Mouse (Mus musculus) thymus, postnatal 14 days (tissue): ENCODE data around the gene Vstm2a.

Experiments used
- DNase-seq: peaks from one replicate; pipeline ENCODE4 v3.0.0; 2021

The Vstm2a gene

DNA sequence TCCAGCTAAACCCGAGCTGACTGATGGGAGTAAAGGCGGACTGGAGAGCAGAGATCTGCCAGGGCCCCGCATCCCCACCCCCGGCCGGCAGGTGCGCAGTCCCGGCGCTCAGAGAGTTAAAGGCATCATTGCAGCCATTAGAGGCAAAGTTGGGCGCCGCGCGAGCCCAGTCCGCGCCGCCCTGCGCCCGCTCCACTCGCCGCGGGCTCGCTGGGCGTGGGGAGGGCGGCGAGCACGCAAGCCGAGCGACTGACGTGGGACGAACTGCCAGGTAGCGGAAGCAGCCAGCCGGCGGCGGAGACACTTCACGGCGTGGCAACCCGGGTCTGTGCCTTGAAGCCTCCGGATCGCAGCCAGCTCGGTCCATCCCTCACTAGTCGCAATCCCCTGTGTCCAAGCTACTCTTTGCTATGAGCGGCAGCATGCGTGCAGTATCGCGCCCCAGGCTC, at the start of gene Vstm2a:
TSS of gene Vstm2a (plus strand) at position 252 of the 449 bp plus-strand sequence.
- DNase-seq, result no peak

DNA sequence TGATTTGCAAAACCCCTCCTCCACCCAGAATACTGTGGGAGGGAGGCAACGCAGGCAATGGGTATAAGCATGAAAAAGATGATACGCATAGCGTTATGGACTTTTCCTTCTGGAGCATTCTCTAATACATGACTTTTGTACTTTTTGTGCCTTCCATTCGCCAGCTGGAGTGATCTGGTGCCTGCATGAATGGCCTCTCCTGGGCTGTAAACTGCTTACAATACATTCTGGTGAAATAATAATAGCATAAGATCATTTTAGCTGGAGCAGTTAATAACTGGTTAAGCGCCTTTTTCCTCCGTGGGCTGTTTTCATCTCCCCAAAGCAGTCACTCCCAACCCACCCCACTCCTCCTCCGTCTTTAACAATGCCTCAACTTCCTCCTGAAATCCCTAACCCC, 513 bp upstream of the Vstm2a start:
- DNase-seq, result no peak

DNA sequence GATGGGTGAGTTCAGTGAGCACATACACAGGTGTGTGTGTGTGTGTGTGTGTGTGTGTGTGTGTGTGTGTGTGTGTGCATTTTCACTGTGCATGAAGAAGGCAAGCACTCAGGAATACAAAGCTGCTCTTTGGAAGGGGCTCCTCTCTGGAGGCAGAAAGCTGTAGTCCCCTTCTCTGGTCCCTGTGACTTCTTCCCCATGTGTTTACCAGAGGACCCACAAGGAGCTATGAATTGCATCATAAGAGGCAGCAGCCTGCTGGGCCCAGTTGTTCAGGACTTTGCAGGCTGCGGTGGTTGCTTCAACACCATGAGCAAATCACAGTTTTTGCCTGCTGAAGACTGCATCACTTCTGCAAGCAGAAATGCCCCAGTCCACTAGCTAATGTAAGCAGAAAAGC, 776 bp downstream of the Vstm2a start:
- no peak for DNase-seq

DNA sequence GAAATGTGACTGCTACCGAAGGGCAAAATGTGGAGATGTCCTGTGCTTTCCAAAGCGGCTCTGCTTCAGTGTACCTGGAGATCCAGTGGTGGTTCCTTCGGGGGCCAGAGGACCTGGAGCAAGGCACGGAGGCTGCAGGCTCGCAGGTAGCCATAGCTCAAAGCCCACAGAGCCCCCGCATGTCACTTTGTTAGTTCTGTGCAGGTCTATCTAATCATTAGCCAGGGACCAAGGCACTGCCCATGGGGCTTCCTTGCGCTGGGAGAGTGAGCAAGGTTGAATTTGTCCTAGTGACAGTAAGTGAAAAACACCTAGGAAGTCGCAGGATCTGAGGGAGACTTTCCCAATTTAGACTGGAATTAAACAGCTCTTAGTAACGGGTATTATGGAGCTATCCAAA, 2.4 kb downstream of the Vstm2a start:
- DNase-seq, result no peak

DNA sequence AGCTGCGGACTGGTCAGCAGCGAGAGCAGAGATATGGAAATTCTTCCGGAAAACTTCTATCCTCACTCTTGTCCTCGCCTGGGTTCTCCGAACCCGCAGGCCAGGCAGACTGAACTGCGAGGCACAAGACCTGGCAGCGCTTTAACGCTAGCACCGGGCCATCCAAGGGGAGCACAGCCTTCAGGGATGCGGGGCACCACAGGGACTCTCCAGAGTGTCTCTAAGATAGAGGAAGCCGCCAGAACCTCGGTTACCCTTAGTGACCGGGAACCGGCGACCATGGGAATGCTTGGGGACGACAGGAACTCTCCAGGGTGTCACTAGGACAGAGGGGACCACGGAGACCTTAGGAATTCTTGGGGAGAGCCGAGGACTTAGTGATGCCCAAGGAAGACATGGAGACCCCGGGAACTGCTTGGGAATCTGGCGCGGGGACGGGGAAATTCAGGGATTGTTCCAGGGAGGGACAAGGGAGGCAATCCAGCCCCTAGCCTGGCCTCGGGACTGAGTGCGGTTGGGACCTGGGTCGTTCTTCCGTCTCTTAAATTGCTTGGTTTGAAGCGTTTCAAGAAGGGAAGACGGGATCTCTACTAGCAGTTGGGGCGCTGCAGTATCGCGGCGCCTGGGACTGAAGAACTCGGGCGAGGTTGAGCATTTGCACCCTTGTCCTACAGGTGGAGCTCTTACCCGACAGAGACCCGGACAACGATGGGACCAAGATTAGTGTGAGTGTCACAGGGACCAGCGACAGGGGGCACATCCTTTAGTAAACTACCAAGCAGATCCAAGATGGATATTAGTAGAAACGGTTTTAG, 3.4 kb downstream of the Vstm2a start:
- peak; percentile 3 for DNase-seq

DNA sequence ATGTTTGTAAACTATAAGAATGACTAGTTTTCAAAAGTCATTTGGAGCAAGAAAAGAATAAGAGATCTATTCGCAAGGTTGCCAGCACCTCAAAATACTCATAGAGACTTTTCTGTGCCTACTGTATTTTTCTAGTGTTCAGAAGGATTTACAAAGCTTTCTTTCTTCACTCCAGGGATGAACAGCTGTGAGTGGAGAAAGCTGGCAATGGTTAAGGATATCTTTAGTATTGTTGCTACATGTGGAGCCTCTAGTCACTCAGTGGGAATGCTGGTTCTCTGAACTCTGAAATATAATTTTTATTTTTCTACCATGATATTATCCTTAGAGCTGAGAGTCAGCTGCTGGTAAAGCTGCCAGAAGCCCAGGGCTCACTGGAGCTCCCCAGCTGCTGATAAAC, 10.9 kb downstream of the Vstm2a start:
- DNase-seq, result no peak

DNA sequence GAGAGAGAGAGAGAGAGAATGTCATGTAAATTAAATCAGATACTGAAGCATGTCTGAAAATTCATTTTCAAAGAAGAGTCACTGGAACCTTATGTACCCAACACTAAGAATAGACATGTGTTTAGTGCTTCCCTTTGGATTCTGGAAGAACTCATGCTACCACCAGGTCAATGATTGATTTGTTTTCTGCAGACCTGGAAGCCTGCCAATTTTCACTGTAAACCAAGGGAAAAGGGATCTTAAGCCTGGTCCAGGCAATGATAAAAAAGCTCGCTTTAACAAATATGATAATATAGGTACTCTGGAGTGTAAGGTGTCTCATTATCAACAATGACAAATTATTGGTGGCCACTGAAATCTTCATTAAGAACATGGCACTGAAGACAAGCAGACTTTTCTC, 32.9 kb downstream of the Vstm2a start:
- DNase-seq, result no peak

DNA sequence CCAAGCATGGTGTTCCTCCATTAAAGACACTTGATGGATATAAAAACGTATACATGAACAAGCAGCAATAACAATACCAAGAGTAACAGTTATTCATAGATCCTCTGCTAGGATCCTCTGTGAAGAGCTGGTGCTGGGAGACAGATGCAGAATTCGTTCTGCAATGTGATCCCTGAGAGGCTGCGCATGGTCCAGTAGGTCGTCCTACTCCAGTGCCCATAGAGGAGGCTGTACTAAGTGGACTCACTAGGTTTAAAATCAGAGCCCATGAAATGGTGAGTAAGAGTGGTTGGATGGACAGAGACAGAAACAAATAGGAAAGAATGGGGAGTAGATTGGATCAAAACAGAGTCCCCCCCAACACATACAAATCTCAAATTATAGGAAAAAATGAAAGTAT, 35.4 kb downstream of the Vstm2a start:
- DNase-seq, result no peak

DNA sequence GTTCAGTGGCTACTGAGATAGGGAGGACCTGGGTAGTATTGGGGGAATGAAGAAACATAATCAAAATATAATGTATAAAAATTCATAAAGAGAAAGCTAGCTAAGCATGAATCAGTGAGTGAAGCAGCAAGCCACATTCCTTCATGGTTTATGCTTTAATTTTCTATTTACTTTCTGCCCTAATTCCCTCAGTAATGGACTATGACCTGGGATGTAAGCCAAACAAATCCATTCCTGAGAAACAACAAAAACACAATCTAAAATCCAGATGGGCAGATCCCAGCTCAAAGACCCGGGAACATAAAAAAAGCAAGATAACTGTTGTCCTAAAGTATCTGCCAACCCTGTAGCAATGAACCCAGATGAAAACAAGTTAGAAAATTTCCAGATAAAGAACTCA, 39.0 kb downstream of the Vstm2a start:
- no peak for DNase-seq

DNA sequence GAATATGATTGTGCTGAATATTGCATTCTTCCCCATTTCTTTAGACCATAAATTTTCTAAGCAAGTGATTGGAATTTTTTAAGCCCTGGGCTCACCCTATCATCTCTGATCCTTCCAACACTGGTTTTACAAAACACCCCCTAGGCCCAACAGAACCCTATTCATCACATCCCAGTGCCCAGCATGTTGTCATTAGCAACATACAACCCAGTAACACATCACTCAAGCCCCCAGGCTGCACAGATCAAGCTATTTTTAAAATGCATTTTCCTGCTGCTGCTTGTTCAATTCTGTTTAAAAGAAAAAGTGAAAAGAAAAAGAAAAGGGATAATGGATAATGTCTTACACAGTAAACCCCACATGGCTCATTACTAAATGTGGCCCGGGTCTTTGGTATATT, 42.0 kb downstream of the Vstm2a start:
- DNase-seq, result no peak

DNA sequence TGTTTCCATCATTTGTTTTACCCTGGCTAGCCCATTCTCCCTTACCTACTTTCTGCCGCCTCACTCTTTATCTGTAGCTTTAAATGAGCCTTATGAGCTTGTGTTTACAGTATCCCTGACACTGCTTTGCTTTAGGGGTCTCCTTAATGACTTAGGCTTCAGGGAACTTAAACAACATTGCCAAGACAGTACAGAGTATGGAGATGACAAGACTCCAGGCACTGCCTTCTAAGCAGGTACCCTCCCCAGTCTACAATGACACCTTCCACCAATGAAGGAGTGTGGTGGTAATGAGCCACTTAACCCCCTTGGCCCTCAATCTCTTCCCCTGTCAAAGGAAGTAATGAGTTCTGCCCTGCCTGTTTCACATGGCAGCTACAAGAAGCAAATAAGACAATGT, 42.4 kb downstream of the Vstm2a start:
- no peak for DNase-seq

DNA sequence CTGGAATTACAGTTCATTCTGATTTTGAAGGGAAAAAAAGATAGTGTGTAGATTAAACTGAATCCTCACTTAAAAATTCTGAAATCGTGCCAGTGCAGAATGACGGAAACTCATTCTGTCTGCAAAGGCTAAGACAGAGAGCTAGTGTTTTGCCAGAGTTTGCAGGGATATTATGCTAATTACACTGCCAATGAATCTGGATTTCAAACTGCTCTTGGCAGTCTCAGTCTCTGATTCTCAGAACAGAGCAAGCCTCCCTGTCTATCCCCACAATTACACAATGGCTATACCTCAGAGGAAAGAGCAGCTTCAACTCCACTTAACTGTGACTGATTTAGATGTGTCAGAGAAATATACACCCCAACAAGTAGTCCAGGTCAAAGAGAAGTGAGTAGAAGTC, 43.2 kb downstream of the Vstm2a start:
- DNase-seq, result no peak

DNA sequence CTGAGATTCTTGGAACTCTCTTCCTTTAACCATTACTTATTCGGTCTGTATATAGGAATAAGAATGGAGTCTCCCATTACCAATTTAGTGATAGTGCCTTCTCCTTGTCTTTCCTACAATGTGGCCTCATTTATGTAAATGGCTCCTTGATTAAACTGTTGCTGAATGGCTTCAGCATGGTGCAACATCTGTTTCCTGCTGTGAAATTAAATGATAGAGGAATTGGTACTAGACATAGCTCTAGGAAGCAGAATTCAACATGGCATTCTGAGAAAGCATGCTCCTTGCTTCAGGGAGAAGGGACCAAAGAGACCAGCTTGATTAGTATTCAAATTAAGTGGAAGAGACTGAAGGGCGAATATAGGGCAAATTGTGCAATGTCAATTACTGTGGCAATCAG, 57.6 kb downstream of the Vstm2a start:
- DNase-seq, result no peak

DNA sequence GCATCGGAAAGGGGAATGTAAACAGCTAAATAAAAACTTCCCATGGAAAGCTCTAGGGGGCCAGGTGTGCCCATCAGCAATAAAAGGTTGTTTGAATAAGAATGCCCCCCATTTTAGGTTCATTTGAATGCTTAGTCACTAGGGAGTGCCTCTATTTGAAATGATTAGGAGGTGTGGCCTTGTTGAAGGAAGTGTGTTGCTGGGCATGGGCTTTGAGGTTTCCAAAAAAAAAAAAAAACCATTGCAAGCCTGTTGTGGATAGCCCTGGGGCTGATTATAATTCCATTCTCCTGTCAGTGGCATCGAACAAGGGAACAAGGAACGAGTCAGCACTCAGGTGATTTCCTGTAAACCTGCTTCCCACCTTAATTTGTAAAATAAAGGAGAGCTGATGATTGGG, 87.7 kb downstream of the Vstm2a start:
- DNase-seq, result no peak

DNA sequence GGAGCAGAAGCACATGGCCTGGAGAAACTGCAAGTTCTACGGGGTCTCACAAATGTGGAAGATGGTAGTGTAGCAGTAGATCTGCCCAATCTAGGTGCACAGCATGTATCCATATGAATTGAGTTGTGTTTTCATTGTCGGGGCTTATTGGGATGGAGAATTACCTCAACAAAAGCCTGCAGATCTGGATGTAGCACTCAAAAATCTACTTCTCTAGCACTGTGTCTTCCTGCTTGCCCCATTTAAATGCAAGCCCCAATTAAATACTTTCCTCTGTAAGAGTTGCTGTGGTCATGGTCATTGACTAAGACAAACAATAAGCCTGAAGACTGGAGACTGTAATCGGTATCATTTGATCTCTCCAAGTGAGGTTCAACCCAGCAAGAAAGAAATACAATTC, 88.2 kb downstream of the Vstm2a start:
- DNase-seq, result no peak

DNA sequence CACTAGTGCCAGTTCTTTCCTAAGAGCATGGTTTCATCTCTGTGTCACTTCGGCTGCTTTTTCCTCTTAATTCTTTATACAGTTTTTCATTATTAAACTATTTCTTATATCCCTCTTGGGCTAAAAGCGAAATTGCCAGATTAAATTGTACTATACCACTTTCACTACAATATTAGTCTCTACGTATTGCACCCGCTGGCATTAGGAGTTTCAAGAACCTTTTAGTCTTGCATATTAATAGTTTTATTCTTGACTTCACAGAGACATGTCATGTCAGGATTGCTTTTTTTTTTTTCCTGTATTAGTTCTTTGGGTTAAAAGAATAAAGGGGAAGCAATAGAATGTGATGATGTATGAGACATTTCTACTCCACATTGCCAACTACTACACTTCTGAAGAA, 94.4 kb downstream of the Vstm2a start:
- no peak for DNase-seq

DNA sequence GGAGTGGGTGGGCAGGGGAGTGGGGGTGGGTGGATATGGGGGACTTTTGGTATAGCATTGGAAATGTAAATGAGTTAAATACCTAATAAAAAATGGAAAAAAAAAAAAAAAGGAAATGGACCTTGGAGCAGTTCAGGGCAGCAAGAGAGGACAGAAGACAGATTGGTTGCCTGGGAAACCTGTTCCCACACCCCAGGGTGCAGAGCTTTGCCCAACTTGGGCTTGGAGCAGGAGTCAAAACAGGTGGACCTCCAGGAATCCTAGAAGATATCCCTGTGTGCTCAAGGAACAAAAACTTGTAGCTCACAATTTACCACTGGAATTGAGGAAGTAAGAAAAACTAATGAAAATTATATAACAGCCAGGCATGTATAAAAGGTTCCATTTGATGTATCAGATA, 96.8 kb downstream of the Vstm2a start:
- DNase-seq, result no peak

DNA sequence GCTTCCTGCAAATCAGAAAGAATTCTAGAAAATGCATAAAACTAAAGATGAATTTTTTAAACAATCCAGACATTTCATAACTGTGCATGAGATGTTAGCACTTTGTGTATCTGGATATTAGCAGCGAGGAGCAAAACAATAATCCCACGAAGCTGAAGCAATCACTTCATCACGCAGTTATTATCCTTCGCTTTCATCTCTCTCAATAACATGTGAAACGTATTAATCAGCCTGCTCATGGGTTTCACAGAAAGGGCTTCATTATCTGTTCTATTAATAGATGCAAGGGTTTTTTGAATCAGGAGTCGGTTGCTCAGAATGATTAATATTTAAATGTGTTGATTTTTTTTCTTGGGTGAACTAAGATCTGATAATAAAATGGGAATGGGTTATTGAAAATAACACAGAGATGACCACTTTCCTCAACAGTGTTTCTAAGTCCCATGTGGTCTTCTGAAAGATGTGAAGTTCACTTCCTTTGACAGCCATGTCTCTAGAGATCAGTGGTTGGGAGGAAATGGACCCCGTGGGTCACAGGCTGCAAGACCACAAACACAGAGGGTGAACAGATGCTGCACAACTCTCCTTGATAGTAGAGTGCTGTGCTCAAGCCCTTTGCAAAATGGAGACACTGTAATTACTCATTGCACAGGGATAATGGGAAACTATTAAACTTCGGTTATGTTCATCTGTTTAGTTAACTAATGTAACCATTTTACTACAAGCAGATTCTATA, 109.5 kb downstream of the Vstm2a start:
- DNase-seq, result no peak

DNA sequence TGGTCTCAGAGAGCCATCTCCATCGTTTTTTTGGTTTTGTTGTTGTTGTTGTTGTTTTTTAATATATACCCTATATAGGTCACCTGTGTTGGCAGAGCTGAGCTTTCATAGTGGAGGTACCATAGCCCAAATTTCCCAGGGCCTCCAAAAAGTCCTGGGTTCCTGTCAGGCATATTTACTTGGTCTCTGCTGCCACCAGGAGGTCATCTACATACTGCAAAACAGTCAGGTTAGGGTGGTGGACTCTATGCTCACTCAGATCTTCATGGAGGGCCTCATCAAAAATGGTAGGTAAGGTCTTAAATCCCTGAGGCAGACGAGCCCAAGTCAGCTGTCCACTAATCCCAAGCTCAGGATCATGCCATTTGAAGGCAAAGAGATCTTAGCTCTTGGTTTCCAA, 146.1 kb downstream of the Vstm2a start:
- no peak for DNase-seq

DNA sequence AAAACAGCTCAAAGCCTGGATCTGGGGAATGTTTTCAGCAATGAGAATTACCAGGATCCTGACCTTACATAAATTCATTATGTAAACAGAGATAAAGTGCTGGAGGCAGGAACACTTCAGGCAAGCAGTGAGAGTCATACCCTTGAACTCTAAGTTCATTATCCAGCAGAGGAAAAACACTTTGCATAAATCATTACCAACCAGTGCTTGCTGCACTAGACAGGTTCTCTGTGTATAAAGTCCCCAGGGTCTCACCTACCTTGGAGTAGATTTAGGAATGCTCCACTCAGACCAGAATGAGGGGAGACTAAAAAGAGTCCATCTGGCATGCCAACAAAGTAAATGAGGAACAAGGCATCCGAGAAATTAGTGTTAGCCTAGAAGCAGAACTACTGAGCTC, 154.2 kb downstream of the Vstm2a start:
- no peak for DNase-seq

DNA sequence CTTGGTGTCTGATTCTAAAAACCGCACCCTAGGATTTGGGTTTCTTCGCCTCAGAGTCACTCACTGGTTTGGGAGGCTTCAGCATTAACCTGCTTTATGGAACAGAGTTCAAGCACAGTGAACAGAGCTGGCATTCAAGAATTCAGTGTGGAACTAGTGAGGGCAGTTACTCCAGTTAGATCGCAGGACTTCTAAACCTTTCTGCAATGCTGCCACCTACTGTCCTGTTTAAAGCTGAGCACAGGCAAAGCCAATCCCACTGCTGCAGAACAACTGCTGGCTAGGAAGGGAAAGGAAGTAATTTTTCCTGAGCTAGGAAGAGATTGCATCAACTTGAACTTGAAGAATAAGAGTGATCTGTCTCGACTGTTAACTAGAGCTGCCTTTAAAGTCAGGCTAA, 155.1 kb downstream of the Vstm2a start:
- DNase-seq, result no peak

DNA sequence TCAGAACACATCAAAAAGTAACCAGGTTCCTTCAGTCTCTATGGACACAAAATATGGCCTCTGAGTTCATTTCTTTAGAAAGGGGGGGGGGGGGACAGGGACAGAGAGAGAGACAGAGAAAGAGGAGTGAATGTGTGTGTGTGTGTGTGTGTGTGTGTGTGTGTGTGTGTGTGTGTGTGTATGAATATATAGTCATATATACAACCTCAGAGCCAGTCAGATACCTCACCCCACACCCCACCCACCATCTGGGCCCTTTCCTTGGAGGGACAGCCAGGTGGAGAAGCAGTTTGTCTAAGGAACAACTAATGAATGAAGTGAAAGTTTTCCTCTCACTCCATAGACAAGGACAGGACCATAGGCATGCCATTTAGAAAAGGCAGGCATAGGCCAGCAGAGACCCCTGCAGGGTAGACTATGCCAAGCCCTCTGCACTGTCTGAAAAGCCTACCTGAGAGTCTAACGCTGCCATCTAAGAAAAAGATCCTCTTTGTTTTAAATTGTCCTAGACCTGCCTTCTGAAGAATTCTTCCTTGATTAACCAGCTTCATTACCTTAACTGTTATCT, 155.6 kb downstream of the Vstm2a start:
- no peak for DNase-seq

DNA sequence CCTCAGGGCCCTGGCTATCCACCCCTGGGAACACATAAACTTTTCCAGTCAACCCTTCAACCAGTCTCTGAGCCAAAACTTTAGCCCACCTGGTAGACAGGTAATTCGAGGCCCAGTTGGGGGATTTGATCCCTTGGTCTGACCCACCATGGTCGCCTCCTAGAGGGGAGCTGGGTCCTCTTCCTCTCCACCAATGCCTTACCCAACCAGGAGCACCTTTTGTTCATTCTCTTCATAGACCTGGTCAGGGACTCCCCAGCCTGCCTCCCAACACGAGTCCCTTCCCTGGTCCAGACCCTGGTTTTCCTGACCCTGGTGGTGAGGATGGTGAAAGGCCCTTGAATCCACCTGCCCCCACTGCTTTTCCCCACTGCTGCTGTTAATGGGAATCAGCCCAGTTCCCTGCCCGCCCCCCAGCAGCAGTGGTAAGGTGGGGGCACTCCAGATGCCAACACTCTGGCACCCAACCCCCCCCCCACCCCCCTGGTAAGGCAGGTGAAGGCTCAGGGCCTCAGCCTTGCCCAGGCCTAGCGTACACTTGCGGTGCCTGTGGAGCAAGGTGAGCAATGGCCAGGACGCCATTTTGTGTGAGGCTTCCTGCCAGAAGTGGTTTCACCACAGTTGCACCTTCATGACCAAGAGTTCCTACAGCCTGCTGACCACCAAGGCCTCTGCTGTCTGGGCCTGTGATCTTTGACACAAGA, 182.2 kb downstream of the Vstm2a start:
- no peak for DNase-seq
